Mouse (Mus musculus) heart, embryonic 15.5 days (tissue): Measurements from ENCODE around the gene Naf1. TPM values are rescaled to one million over a fixed set of nuclear protein-coding genes. Genes with fewer than 3 reads are reported as not detected.

ENCODE experiments used
- ATAC-seq: fragments of 200-750 bp; cut with Nextera tagmentation; replicated peaks from 2 replicates; pipeline ENCODE4 v1.8.0; 2017; ENCODE audit warnings: low read depth, moderate TSS enrichment; ENCODE audit not compliant: insufficient number of reproducible peaks, insufficient read depth, low FRiP score
- H3K27ac ChIP-seq: fragments of 300-500 bp; sonication (generic); 2 replicates; pipeline ENCODE4 v1.5.1; 2015; ENCODE audit warnings: mild to moderate bottlenecking, inconsistent platforms
- H3K27me3 ChIP-seq: fragments of 300-500 bp; sonication (generic); 2 replicates; pipeline ENCODE4 v1.6.1; 2015; ENCODE audit warnings: inconsistent platforms
- H3K36me3 ChIP-seq: fragments of 300-500 bp; sonication (generic); 2 replicates; pipeline ENCODE4 v1.6.1; 2015; ENCODE audit warnings: mild to moderate bottlenecking, inconsistent platforms
- H3K4me1 ChIP-seq: fragments of 300-500 bp; sonication (generic); replicated peaks from 2 replicates; pipeline ENCODE4 v1.6.1; 2015; ENCODE audit warnings: inconsistent platforms
- H3K4me2 ChIP-seq: fragments of 300-500 bp; sonication (generic); 2 replicates; pipeline ENCODE4 v1.6.1; 2015; ENCODE audit warnings: inconsistent platforms, mild to moderate bottlenecking, moderate library complexity
- H3K4me3 ChIP-seq: fragments of 300-500 bp; sonication (generic); 2 replicates; pipeline ENCODE4 v1.5.1; 2015; ENCODE audit warnings: mild to moderate bottlenecking, inconsistent platforms
- H3K9ac ChIP-seq: fragments of 300-500 bp; sonication (generic); 2 replicates; pipeline ENCODE4 v1.6.1; 2015; ENCODE audit warnings: mild to moderate bottlenecking, inconsistent platforms
- H3K9me3 ChIP-seq: fragments of 300-500 bp; sonication (generic); replicated peaks from 2 replicates; pipeline ENCODE4 v1.6.1; 2016; ENCODE audit warnings: inconsistent platforms
- WGBS: fragments of 180-500 bp; shearing (Covaris S2); methylation state at CpG from one replicate; pipeline ENCODE4 v1.1.7; 2015; ENCODE audit warnings: mixed read lengths; 5-methylcytosine and 5-hydroxymethylcytosine counted together
- polyA plus RNA-seq: library from polyadenylated mRNA; unstranded; fragments of >200 nt; fragmentation: Nextera tagmentation; extraction: Ambion mirVana; gene quantifications from 2 replicates; pipeline ENCODE4 v1.2.1, GENCODE M21; 2015

Gene Naf1
- 1.9 and 2.0 TPM in 2 replicates for polyA plus RNA-seq

DNA sequence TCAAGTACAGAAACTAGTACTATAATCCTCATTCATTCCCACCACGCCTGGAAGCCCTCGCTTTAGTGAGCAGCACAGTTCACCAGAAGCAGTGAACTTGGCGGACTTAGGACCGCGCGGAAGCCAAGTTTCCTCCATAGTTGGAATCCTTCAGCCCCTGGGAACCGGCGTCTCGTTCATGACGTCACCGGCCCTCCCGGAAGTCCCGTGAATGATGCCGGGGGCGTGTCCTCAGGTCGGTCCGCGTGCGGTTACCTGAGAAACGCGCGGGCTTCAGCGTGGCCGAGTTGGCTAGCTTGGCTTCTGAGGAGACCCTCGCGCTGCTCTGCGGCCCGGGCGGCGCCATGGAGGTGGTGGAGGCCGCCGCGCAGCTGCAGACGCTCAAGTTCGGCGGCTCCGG, at the start of gene Naf1:
Gene Naf1 (plus strand): TSS at position 195 of the 400 bp plus-strand sequence.
- H3K9me3 ChIP-seq: no peaks in the 10 kb centered on the region
- peak within 1 kb of the TSS; percentile 93 for H3K4me2 ChIP-seq
- H3K36me3 ChIP-seq: no peaks in the 10 kb centered on the region
- H3K9ac ChIP-seq: peak within 1 kb of the TSS; percentile 76
- no peaks in the 10 kb centered on the region for H3K27me3 ChIP-seq
- H3K27ac ChIP-seq: peak within 1 kb of the TSS; percentile 69
- ATAC-seq: peak; percentile 95
- H3K4me3 ChIP-seq: peak within 1 kb of the TSS; percentile 96
- H3K4me1 ChIP-seq: peaks cover 19% of the 10 kb centered on the region
- under 1% methylated on average over 34 of the region's 37 CpGs for WGBS

DNA sequence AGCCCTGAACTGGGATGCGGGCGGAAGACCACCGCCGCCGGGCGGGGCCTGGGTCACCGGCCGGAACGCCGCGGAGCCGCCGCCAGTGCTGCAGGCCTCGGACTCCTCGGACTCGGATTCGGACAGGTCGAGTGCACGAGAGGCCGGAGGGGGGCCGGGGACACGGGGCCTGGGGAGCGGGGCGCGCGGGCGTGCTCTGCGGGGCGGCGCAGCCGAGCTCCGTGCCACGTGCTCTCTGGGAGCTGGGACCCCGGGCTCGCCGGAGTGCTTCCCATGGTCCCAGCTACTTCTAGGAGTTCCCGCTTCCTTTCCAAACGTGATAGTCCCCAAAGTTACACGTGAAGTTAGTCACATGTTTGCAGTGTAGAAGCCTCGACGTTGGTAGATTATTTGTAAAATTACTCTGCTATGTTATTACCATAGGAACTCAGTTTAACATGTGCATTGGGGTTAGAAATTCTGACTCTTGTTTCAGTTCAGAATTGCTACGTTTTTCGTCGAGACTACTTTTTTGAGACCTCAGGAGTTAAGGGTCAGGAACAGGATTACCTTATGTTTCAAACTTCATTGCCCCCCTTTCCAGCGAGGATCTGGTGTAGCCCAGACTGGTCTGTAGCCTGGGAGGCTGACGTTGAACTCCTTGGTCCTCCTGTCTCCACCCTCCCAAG, 1.0 kb downstream of the Naf1 start:
- WGBS: 1% methylated on average over 44 of the region's 46 CpGs
- H3K27ac ChIP-seq: peak overlapping the region; percentile 47; the same call in 1 of the 2 replicates

GRCm38 (mm10) chr8:66861589-66862500, 1.8 kb downstream of the Naf1 start:
- no peak overlapping the region for H3K27ac ChIP-seq
- no peaks in the 10 kb centered on the region for H3K9me3 ChIP-seq
- no peaks in the 10 kb centered on the region for H3K27me3 ChIP-seq
- ATAC-seq: no peak
- 65% methylated on average over 5 of the region's 5 CpGs for WGBS
- no peaks in the 10 kb centered on the region for H3K36me3 ChIP-seq
- H3K9ac ChIP-seq: no peak overlapping the region
- H3K4me3 ChIP-seq: peak overlapping the region; percentile 96
- peaks cover 19% of the 10 kb centered on the region for H3K4me1 ChIP-seq
- peak overlapping the region; percentile 93 for H3K4me2 ChIP-seq

More for the DNA sequence above, 1.0 kb downstream of the Naf1 start:
- ATAC-seq: peak; percentile 58
- H3K36me3 ChIP-seq: no peaks in the 10 kb centered on the region
- H3K9ac ChIP-seq: peak overlapping the region; percentile 76
- H3K4me1 ChIP-seq: peaks cover 19% of the 10 kb centered on the region
- no peaks in the 10 kb centered on the region for H3K27me3 ChIP-seq
- H3K9me3 ChIP-seq: no peaks in the 10 kb centered on the region
- H3K4me3 ChIP-seq: peak overlapping the region; percentile 96
- peak overlapping the region; percentile 93 for H3K4me2 ChIP-seq

DNA sequence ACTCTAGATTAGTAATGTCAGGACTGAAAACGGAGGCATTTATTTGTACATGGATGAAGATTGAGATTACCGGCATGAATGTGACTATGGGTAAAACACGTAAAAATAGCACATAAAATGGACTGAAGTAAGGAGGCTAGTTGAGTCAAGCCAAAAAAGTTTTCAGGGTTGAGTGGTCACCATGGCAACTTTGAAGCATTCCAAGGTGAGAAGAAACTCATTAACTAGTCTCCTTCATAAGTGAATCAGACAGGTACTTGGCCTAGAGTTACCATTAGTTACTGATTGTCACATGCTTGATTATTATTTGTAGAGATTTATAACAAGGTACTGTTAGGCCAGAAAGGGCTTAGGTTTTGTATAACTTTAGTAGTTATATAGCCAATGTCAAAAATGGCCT, 3.7 kb downstream of the Naf1 start:
- 96% methylated on average over 3 of the region's 3 CpGs for WGBS
- no peaks in the 10 kb centered on the region for H3K9me3 ChIP-seq
- no peak overlapping the region for H3K9ac ChIP-seq
- no peak for ATAC-seq
- no peaks in the 10 kb centered on the region for H3K36me3 ChIP-seq
- no peak overlapping the region for H3K27ac ChIP-seq
- peaks cover 19% of the 10 kb centered on the region for H3K4me1 ChIP-seq
- H3K27me3 ChIP-seq: no peaks in the 10 kb centered on the region
- no peak overlapping the region for H3K4me3 ChIP-seq
- no peak overlapping the region for H3K4me2 ChIP-seq

- Histone ChIP-seq H3K4me2 (no peak overlapping the region), H3K27me3 (no peaks in the 10 kb centered on the region), H3K4me3 (no peak overlapping the region), H3K4me1 (peaks cover 17% of the 10 kb centered on the region), H3K36me3 (no peaks in the 10 kb centered on the region), H3K9me3 (no peaks in the 10 kb centered on the region), H3K27ac (no peak overlapping the region), H3K9ac (no peak overlapping the region)
- 57% methylated on average over 1 of the region's 1 CpGs for WGBS
- ATAC-seq: no peak
These were observed 5.1 kb downstream of the Naf1 start for GRCm38 (mm10) chr8:66865120-66865519.

DNA sequence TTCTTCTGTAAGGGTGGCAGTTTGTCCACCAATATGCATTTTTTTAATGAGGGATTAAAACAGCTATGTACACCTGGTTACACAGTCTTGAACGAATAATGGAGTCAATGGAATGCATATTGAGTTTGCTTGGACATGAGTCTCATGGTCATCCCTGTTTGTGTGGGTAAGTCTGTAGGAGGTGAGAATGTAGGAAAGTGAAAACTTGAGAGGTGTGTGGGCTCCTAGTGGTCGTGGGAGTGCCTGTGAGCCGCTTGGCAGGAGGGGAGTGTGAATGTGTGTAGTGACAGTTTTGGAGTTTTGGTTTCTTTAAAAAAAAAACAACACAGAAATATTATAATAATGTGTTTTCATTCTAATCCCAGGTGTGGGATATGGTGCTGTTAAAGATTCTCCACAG, 7.7 kb downstream of the Naf1 start:
- no peaks in the 10 kb centered on the region for H3K36me3 ChIP-seq
- no peak overlapping the region for H3K27ac ChIP-seq
- H3K4me1 ChIP-seq: no peaks in the 10 kb centered on the region
- no peak overlapping the region for H3K9ac ChIP-seq
- H3K27me3 ChIP-seq: no peaks in the 10 kb centered on the region
- H3K4me2 ChIP-seq: no peak overlapping the region
- no peaks in the 10 kb centered on the region for H3K9me3 ChIP-seq
- ATAC-seq: no peak
- no peak overlapping the region for H3K4me3 ChIP-seq
- 66% methylated on average over 3 of the region's 3 CpGs for WGBS

DNA sequence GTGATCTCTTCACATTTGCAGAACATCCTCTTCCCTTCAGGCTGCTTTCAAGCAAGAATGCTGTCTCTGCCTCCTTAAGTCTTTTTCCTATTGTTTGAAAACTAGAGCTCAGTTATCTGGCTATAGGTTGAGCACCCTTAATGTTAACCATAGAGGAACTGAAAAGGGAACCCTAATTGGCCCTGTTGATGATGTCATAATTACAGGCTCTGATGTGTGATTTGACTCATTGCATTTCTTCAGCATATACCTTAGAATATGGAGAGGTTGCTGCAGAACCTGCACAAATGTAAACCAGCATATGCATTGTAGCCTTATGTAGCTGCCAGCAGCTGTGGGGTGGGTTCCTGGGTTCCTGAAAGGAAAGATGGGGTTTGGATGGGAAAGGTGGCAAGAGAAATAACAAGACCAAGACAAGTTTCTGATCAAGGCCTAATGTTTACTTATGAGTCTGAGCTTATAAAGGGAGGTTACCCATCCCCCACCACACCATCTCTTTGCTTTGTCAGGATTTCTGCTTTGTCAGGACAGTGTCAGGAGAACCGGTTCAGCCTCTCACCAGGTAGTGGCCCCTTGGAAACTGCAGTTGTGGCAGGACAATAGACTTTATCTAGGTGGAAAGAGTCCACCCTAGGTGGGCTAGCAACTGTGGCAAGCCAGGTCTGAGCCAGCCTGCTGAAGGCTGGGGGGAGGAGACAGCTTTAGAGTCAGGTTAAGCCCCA, 9.4 kb downstream of the Naf1 start:
- no peak overlapping the region for H3K9ac ChIP-seq
- no peak for ATAC-seq
- no peak overlapping the region for H3K4me3 ChIP-seq
- no peaks in the 10 kb centered on the region for H3K27me3 ChIP-seq
- H3K4me2 ChIP-seq: no peak overlapping the region
- H3K27ac ChIP-seq: no peak overlapping the region
- 41% methylated on average over 1 of the region's 1 CpGs for WGBS
- H3K36me3 ChIP-seq: no peaks in the 10 kb centered on the region
- H3K9me3 ChIP-seq: no peaks in the 10 kb centered on the region
- no peaks in the 10 kb centered on the region for H3K4me1 ChIP-seq

- H3K9me3 ChIP-seq: no peaks in the 10 kb centered on the region
- no peaks in the 10 kb centered on the region for H3K4me1 ChIP-seq
- H3K36me3 ChIP-seq: peaks cover 4% of the 10 kb centered on the region; the same call in 1 of the 2 replicates
- no peak overlapping the region for H3K4me3 ChIP-seq
- WGBS: 53% methylated on average over 1 of the region's 1 CpGs
- H3K27ac ChIP-seq: no peak overlapping the region
- H3K27me3 ChIP-seq: no peaks in the 10 kb centered on the region
- ATAC-seq: no peak
- H3K9ac ChIP-seq: no peak overlapping the region
- H3K4me2 ChIP-seq: no peak overlapping the region
These were observed 23.8 kb downstream of the Naf1 start for GRCm38 (mm10) chr8:66883866-66884265.

- H3K4me1 ChIP-seq: no peaks in the 10 kb centered on the region
These were observed 31.9 kb downstream of the Naf1 start for GRCm38 (mm10) chr8:66891879-66892278.

DNA sequence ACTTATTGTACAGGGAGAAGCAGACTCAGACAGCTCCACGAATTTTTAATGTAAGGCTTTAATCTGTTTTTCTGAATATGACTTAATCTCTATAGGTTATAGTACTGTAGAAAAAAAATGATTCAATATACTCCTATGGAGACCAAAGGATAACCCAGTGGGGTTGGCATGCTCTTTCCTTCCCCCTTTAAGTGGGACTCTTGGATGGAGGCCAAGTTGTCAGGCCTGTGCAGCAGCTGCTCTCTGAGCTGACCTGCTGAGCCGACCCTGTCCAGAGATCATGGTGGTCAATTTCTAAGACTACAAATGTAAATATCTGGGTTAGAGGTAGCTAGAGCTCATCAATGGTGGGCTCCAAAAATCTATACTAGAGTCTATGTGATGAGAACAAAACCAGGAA, 45.0 kb downstream of the Naf1 start:
- no peak overlapping the region for H3K4me2 ChIP-seq
- peak overlapping the region; percentile 42; the same call in 1 of the 2 replicates for H3K27ac ChIP-seq
- no peaks in the 10 kb centered on the region for H3K9me3 ChIP-seq
- peaks cover 17% of the 10 kb centered on the region for H3K4me1 ChIP-seq
- WGBS: 51% methylated on average over 2 of the region's 2 CpGs
- no peaks in the 10 kb centered on the region for H3K27me3 ChIP-seq
- H3K4me3 ChIP-seq: no peak overlapping the region
- no peaks in the 10 kb centered on the region for H3K36me3 ChIP-seq
- ATAC-seq: peak; percentile 58; the same call in 1 of the 2 replicates
- H3K9ac ChIP-seq: no peak overlapping the region

More at GRCm38 (mm10) chr8:66891879-66892278, 31.9 kb downstream of the Naf1 start:
- no peak overlapping the region for H3K27ac ChIP-seq
- peaks cover 4% of the 10 kb centered on the region; the same call in 1 of the 2 replicates for H3K36me3 ChIP-seq
- H3K9ac ChIP-seq: no peak overlapping the region
- no peak for ATAC-seq
- H3K4me3 ChIP-seq: no peak overlapping the region
- 72% methylated on average over 2 of the region's 2 CpGs for WGBS
- no peak overlapping the region for H3K4me2 ChIP-seq
- no peaks in the 10 kb centered on the region for H3K9me3 ChIP-seq
- no peaks in the 10 kb centered on the region for H3K27me3 ChIP-seq

GRCm38 (mm10) chr8:66905557-66905956, 45.5 kb downstream of the Naf1 start:
- Histone ChIP-seq H3K4me1 (peaks cover 17% of the 10 kb centered on the region), H3K27ac (peak overlapping the region; percentile 42; the same call in 1 of the 2 replicates), H3K36me3 (no peaks in the 10 kb centered on the region), H3K4me2 (no peak overlapping the region), H3K4me3 (no peak overlapping the region), H3K27me3 (no peaks in the 10 kb centered on the region), H3K9ac (no peak overlapping the region), H3K9me3 (no peaks in the 10 kb centered on the region)
- ATAC-seq: no peak
- WGBS: 79% methylated on average over 4 of the region's 4 CpGs
